In genomic region chr10:117405526-117406282, GRCm38 (mm10) we compare ENCODE assay signal across 26 mouse cellular contexts.
"Had no signal": no experiment of that assay in that cellular context is flagged by ENCODE, and none has a peak within 500 bp of the region (broad histone marks: within the 10 kb centered on the region; RNA-seq: fewer than 3 reads in every experiment).

No protein-coding gene starts in this region.

- H3K27me3 ChIP-seq: embryonic facial prominence, embryonic 12.5 days; embryonic facial prominence, embryonic 13.5 days; embryonic facial prominence, embryonic 15.5 days; forebrain, embryonic 12.5 days; forebrain, embryonic 15.5 days; heart, embryonic 12.5 days; heart, embryonic 13.5 days had no signal

- H3K36me3 ChIP-seq: embryonic facial prominence, embryonic 10.5 days; embryonic facial prominence, embryonic 12.5 days; embryonic facial prominence, embryonic 13.5 days; embryonic facial prominence, embryonic 15.5 days; forebrain, embryonic 10.5 days; forebrain, embryonic 12.5 days; forebrain, embryonic 15.5 days; heart, embryonic 10.5 days; heart, embryonic 12.5 days; heart, embryonic 13.5 days had no signal

- H3K27ac ChIP-seq: embryonic facial prominence, embryonic 10.5 days; embryonic facial prominence, embryonic 12.5 days; embryonic facial prominence, embryonic 13.5 days; embryonic facial prominence, embryonic 15.5 days; forebrain, embryonic 10.5 days; forebrain, embryonic 12.5 days; forebrain, embryonic 13.5 days; forebrain, embryonic 15.5 days; gastrocnemius, adult 2 months; heart, adult 2 months; heart, embryonic 10.5 days; heart, embryonic 13.5 days had no signal

- H3K9ac ChIP-seq: embryonic facial prominence, embryonic 12.5 days; embryonic facial prominence, embryonic 13.5 days; embryonic facial prominence, embryonic 15.5 days; forebrain, embryonic 12.5 days; forebrain, embryonic 13.5 days; forebrain, embryonic 15.5 days; forebrain, postnatal 0 days; heart, embryonic 12.5 days; heart, embryonic 13.5 days had no signal

- DNase-seq: cerebellum, postnatal 10 days; cerebellum, postnatal 14 days; cerebellum, postnatal 25 days; cerebellum, postnatal 36 days; embryo, embryonic 11 days; forebrain, postnatal 0 days; gastrocnemius, adult 2 months; gastrocnemius, postnatal 10 days; gastrocnemius, postnatal 14 days; gastrocnemius, postnatal 25 days; gastrocnemius, postnatal 36 days; heart, adult 18-20 months; heart, adult 2 months had no signal

- H3K4me1 ChIP-seq: embryonic facial prominence, embryonic 12.5 days; embryonic facial prominence, embryonic 13.5 days; embryonic facial prominence, embryonic 15.5 days had no signal

- H3K4me3 ChIP-seq: embryonic facial prominence, embryonic 10.5 days; embryonic facial prominence, embryonic 12.5 days; embryonic facial prominence, embryonic 13.5 days; embryonic facial prominence, embryonic 15.5 days; erythroblast, embryonic 14.5 days; forebrain, embryonic 10.5 days; forebrain, embryonic 12.5 days; forebrain, embryonic 13.5 days; forebrain, embryonic 15.5 days; gastrocnemius, adult 2 months; heart, adult 2 months; heart, embryonic 10.5 days; heart, embryonic 12.5 days; heart, embryonic 13.5 days had no signal

- ATAC-seq: forebrain, embryonic 13.5 days; forebrain, embryonic 14.5 days; forebrain, embryonic 15.5 days; forebrain, postnatal 0 days had no signal

- H3K9me3 ChIP-seq: embryonic facial prominence, embryonic 10.5 days; embryonic facial prominence, embryonic 12.5 days; embryonic facial prominence, embryonic 13.5 days; embryonic facial prominence, embryonic 15.5 days; forebrain, embryonic 10.5 days; forebrain, embryonic 12.5 days; forebrain, embryonic 13.5 days; forebrain, embryonic 15.5 days; heart, embryonic 10.5 days; heart, embryonic 12.5 days; heart, embryonic 13.5 days had no signal

- H3K4me2 ChIP-seq: embryonic facial prominence, embryonic 12.5 days; embryonic facial prominence, embryonic 13.5 days; embryonic facial prominence, embryonic 15.5 days; forebrain, embryonic 12.5 days; forebrain, embryonic 13.5 days; forebrain, embryonic 15.5 days; heart, embryonic 12.5 days; heart, embryonic 13.5 days had no signal
